Mouse (Mus musculus): ENCODE results near the gene Xrcc5.

- TF ChIP-seq CTCF (IDR thresholded peaks at IDR 0.05; ENCODE audit: low read depth): no peak
- no peak for TF ChIP-seq EP300 (IDR thresholded peaks at IDR 0.05; ENCODE audit: low read depth)
These were observed 5.6 kb downstream of the Xrcc5 start for GRCm38 (mm10) chr1:72312701-72313398.
